Mouse (Mus musculus) embryonic fibroblast, embryonic 13.5 days (primary cell): ENCODE data around the gene Ccl25.

Source experiments
- CTCF ChIP-seq: IDR thresholded peaks from 2 replicates; pipeline ENCODE4 v1.5.1; 2011; ENCODE audit warnings: mild to moderate bottlenecking, control low read depth, low read length, moderate library complexity, borderline replicate concordance; ENCODE audit not compliant: insufficient read depth
- POLR2A ChIP-seq: IDR thresholded peaks from 2 replicates; pipeline ENCODE4 v1.6.1; 2011; ENCODE audit warnings: low read depth, mild to moderate bottlenecking, control low read depth, low read length, moderate library complexity

DNA sequence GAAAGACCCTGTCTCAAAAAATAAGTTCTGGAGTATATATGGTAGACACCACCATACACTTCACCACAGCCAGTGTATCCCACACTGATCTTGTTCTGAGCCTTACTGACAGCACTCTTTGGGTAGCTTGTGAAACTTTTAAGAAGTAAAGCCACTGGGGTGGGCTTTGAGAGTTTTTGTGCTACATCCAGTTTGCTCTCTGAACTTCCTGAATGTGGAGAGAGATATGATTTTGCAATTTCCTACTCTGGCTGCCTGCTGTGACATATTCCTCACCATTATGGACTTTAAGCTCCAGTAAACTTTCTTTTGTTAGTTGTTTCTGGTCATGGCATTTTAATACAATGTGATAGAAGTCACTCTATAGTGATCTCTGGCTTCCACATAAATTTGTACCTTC, 12.9 kb upstream of the Ccl25 start:
- TF ChIP-seq POLR2A (no peak), CTCF (no peak)
